Mouse (Mus musculus): Measurements from ENCODE around the gene Prr7. TPM values are rescaled to one million over a fixed set of nuclear protein-coding genes. Genes with fewer than 3 reads are reported as not detected.

Prr7 gene
- polyA plus RNA-seq, 3 experiments from 2014 or later = 0.26 TPM; not detected in 2

GRCm38 (mm10) chr13:55510332-55510667 is 46.2 kb downstream of the Prr7 start:
- no peak for ATAC-seq

GRCm38 (mm10) chr13:55510668-55511491 is 46.8 kb downstream of the Prr7 start:
- ATAC-seq = no peak

GRCm38 (mm10) chr13:55511492-55511861 is 47.4 kb downstream of the Prr7 start:
- no peak for ATAC-seq

GRCm38 (mm10) chr13:55512379-55513031 is 48.4 kb downstream of the Prr7 start:
- ATAC-seq = no peak

- ATAC-seq = peak; percentile 83
Measured at GRCm38 (mm10) chr13:55513111-55513748, 49.2 kb downstream of the Prr7 start, which contains the start of gene Pdlim7. Gene Pdlim7, minus strand, starts transcription at chr13:55513676.

- no peak for ATAC-seq
Measured at GRCm38 (mm10) chr13:55513828-55514227, 49.8 kb downstream of the Prr7 start.

- peak; percentile 35 for ATAC-seq
Measured at GRCm38 (mm10) chr13:55516955-55517354, 52.9 kb downstream of the Prr7 start.

GRCm38 (mm10) chr13:55519606-55520005 is 55.5 kb downstream of the Prr7 start:
- no peak for ATAC-seq

GRCm38 (mm10) chr13:55522730-55523129 is 58.7 kb downstream of the Prr7 start:
- ATAC-seq = no peak

Other genes with a start within 250 kb of the Prr7 start
- gene Prelid1, start 143.8 kb upstream of the Prr7 start, polyA plus RNA-seq (2017; shearing (Covaris generic)) = 100 to 1,000 TPM; 196 to 371 (median 209) TPM
- gene Rab24, start 142.3 kb upstream of the Prr7 start, polyA plus RNA-seq (2017; shearing (Covaris generic)) = 10 to 100 TPM in 1 of 3 experiments, 1 to 10 TPM in 2; 8.8 to 15.0 (median 9.7) TPM
- 10 to 100 TPM in 1 of 3 experiments, 1 to 10 TPM in 2; 2.2 to 32.2 (median 3.5) TPM for gene Mxd3, start 134.4 kb upstream of the Prr7 start, polyA plus RNA-seq (2017; shearing (Covaris generic))
- gene Lman2, start 101.5 kb upstream of the Prr7 start, polyA plus RNA-seq (2017; shearing (Covaris generic)) = 10 to 100 TPM; 43.9 to 62.8 (median 60.7) TPM
- 10 to 100 TPM; 61.5 to 73.9 (median 62.9) TPM for gene Rgs14, start 94.5 kb upstream of the Prr7 start, polyA plus RNA-seq (2017; shearing (Covaris generic))
- gene Slc34a1, start 66.1 kb upstream of the Prr7 start, polyA plus RNA-seq (2017; shearing (Covaris generic)) = under 1 TPM in 1 of 3 experiments, not detected in 2; 0.20 TPM
- not detected for gene Pfn3, start 49.0 kb upstream of the Prr7 start, polyA plus RNA-seq (2017; shearing (Covaris generic))
- under 1 TPM in 1 of 3 experiments, not detected in 2; 0.24 TPM for gene F12, start 37.5 kb upstream of the Prr7 start, polyA plus RNA-seq (2017; shearing (Covaris generic))
- gene Grk6, start 19.2 kb upstream of the Prr7 start, polyA plus RNA-seq (2017; shearing (Covaris generic)) = 10 to 100 TPM; 35.3 to 50.0 (median 40.5) TPM
- under 1 TPM in 1 of 3 experiments, not detected in 2; 0.15 TPM for gene Dbn1, start 23.8 kb downstream of the Prr7 start, polyA plus RNA-seq (2017; shearing (Covaris generic))
- gene Pdlim7, start 49.4 kb downstream of the Prr7 start, polyA plus RNA-seq (2017; shearing (Covaris generic)) = 10 to 100 TPM; 13.2 to 15.7 (median 13.5) TPM
- 1 to 10 TPM in 2 of 3 experiments, under 1 TPM in 1; 0.93 to 1.1 (median 1.1) TPM for gene Dok3, start 65.0 kb downstream of the Prr7 start, polyA plus RNA-seq (2017; shearing (Covaris generic))
- gene Ddx41, start 72.4 kb downstream of the Prr7 start, polyA plus RNA-seq (2017; shearing (Covaris generic)) = 10 to 100 TPM; 41.7 to 61.0 (median 54.6) TPM
- 10 to 100 TPM; 16.4 to 40.7 (median 37.3) TPM for gene Fam193b, start 106.9 kb downstream of the Prr7 start, polyA plus RNA-seq (2017; shearing (Covaris generic))
- 100 to 1,000 TPM; 184 to 286 (median 269) TPM for gene Tmed9, start 109.5 kb downstream of the Prr7 start, polyA plus RNA-seq (2017; shearing (Covaris generic))
- 10 to 100 TPM; 24.5 to 35.8 (median 25.1) TPM for gene B4galt7, start 135.6 kb downstream of the Prr7 start, polyA plus RNA-seq (2017; shearing (Covaris generic))
- 10 to 100 TPM; 28.6 to 51.1 (median 40.0) TPM for gene Caml, start 158.7 kb downstream of the Prr7 start, polyA plus RNA-seq (2017; shearing (Covaris generic))
- 10 to 100 TPM; 62.3 to 67.3 (median 64.0) TPM for gene Ddx46, start 170.8 kb downstream of the Prr7 start, polyA plus RNA-seq (2017; shearing (Covaris generic))
- gene B230219D22Rik, start 228.9 kb downstream of the Prr7 start, polyA plus RNA-seq (2017; shearing (Covaris generic)) = 10 to 100 TPM in 2 of 3 experiments, 1 to 10 TPM in 1; 9.8 to 15.8 (median 15.6) TPM